16 mouse cellular contexts compared by ENCODE assay signal in genomic region chr6:102326711-102327110, GRCm38 (mm10).
"Had no signal": no experiment of that assay in that cellular context is flagged by ENCODE, and none has a peak within 500 bp of the region (broad histone marks: within the 10 kb centered on the region; RNA-seq: fewer than 3 reads in every experiment).

No protein-coding gene starts in this region.

- DNase-seq: kidney, adult 11 months; kidney, adult 9 months; kidney, postnatal 4 days; lung, embryonic 14.5 days; lung, postnatal 10 days; lung, postnatal 4 days; midbrain, embryonic 14.5 days; thymus, adult 18-20 months; thymus, postnatal 14 days had no signal

- H3K4me3 ChIP-seq: limb, embryonic 15.5 days; liver, embryonic 12.5 days; midbrain, embryonic 10.5 days; myocyte; neural tube, embryonic 15.5 days had no signal

- H3K27ac ChIP-seq: kidney, postnatal 0 days; limb, embryonic 15.5 days; liver, embryonic 12.5 days; midbrain, embryonic 10.5 days; neural tube, embryonic 15.5 days; stomach, postnatal 0 days had no signal
